ENCODE assay signal across 17 mouse cellular contexts in the genomic region with DNA sequence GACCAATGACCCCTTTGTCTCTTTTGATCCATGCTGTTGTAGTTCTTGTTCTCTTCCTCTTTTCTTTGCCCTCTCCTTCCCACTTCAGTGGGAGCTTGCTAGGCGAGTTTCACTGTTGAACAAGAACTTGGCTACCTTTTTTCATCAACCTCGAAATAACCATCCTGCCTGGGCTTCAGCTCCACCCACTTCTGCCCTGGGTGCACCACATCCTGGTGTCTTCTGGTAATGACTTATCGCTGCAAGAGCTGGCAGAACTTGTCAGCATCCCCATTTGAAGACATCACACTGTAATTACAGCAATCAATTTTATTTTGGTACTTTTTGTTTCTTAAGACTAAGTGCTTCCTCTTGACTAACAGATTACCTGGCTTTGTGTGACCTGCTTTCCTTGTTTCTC. TPM values are rescaled to one million over a fixed set of nuclear protein-coding genes. Genes with fewer than 3 reads are reported as not detected.
DNase-seq lines count a peak whose midpoint lies in the region; ATAC-seq lines count a peak whose summit lies in the region.
"Had no signal": no experiment of that assay in that cellular context is flagged by ENCODE, and none has a peak within 500 bp of the region (broad histone marks: within the 10 kb centered on the region; RNA-seq: fewer than 3 reads in every experiment).

No protein-coding gene starts in this region.

- peak; percentile 19 to 29 for DNase-seq in spleen, postnatal 36 days (ENCODE audit: low spot score in 2 of 2)
- no peak for DNase-seq in spleen, postnatal 14 days (ENCODE audit: low spot score in 2 of 2)
- peak; percentile 54 for DNase-seq in T-cell, adult 2 months (ENCODE audit: low spot score)
- peak; percentile 18 for DNase-seq in thymus, postnatal 4 days
- DNase-seq in retina, embryonic 14.5 days (ENCODE audit: low spot score): no peak
- DNase-seq in left cerebral cortex, adult 18-20 months (ENCODE audit: low spot score in 2 of 2): no peak
- DNase-seq: adrenal gland, postnatal 25 days; cerebellum, adult 9-11 months; gastrocnemius, adult 2 months; kidney, adult 11 months; lung, postnatal 4 days had no signal

- ATAC-seq in inflammation-experienced regulatory T-cells, adult 6 months: peak; percentile 81
- ATAC-seq: hindbrain, postnatal 0 days had no signal

RNA-seq across cellular contexts. Expression of a gene that starts 24.4 kb away (rescaled TPM):
- polyA plus RNA-seq in inflammation-experienced regulatory T-cells, adult 6 months (2017; shearing (Covaris generic)): 10 to 100 TPM; 27.7 to 35.0 (median 33.4) TPM
- total RNA-seq in left cerebral cortex, adult 18-20 months (2021): 10 to 100 TPM; 20.8 to 21.3 TPM

RNA-seq across cellular contexts. Expression of a gene that starts 43.5 kb away (rescaled TPM):
- under 1 TPM in 1 of 3 experiments, not detected in 2; 0.35 TPM for polyA plus RNA-seq in inflammation-experienced regulatory T-cells, adult 6 months (2017; shearing (Covaris generic))
- total RNA-seq in left cerebral cortex, adult 18-20 months (2021): 1 to 10 TPM; 3.1 to 4.7 TPM
- total RNA-seq: gastrocnemius, adult 2 months; liver, adult 2 months; neutrophil, adult 5-6 weeks had no signal
- polyA plus RNA-seq: liver, adult 2 months; liver, embryonic 16.5 days; small intestine, adult 2 months had no signal

Comparison
In these comparisons a context has a peak if more than half of its experiments do, and no peak if none do; other contexts are left out.
1. DNase-seq: peak in spleen, postnatal 36 days (2 of 2), T-cell, adult 2 months (single experiment) and thymus, postnatal 4 days (single experiment); none in spleen, postnatal 14 days (0 of 2), retina, embryonic 14.5 days (single experiment) and left cerebral cortex, adult 18-20 months (0 of 2).